Mouse (Mus musculus) kidney, adult 2 months (tissue): ENCODE measurements around the gene Lce1d. TPM values are rescaled to one million over a fixed set of nuclear protein-coding genes. Genes with fewer than 3 reads are reported as not detected.
"Not testable (repeated sequence)": the region's sequence is repeated elsewhere in the genome, so short reads cannot be mapped to it uniquely, and the experiment has no call there.

Experiments
- DNase-seq: peaks from one replicate; pipeline ENCODE4 v3.0.0; 2021
- H3K27ac ChIP-seq: fragments of 200-500 bp; 2 replicates; pipeline ENCODE4 v1.5.1; 2012; ENCODE audit warnings: low read depth, low read length, control low read depth, inconsistent platforms; ENCODE audit not compliant: insufficient read depth
- H3K27me3 ChIP-seq: fragments of 200-500 bp; replicated peaks from 2 replicates; pipeline ENCODE4 v1.6.1; 2012; ENCODE audit warnings: mild to moderate bottlenecking, moderate library complexity, low read length, inconsistent platforms; ENCODE audit not compliant: control insufficient read depth, insufficient read depth
- H3K36me3 ChIP-seq: fragments of 200-500 bp; 2 replicates; pipeline ENCODE4 v1.6.1; 2012; ENCODE audit warnings: mild to moderate bottlenecking, moderate library complexity, low read length, inconsistent platforms; ENCODE audit not compliant: control insufficient read depth, insufficient read depth
- H3K4me1 ChIP-seq: fragments of 200-500 bp; 2 replicates; pipeline ENCODE4 v1.6.1; 2011; ENCODE audit warnings: low read length; ENCODE audit not compliant: control insufficient read depth, insufficient read depth
- H3K4me3 ChIP-seq: fragments of 200-500 bp; 2 replicates; pipeline ENCODE4 v1.5.1; 2011; ENCODE audit warnings: mild to moderate bottlenecking, low read depth, low read length, control low read depth; ENCODE audit not compliant: insufficient read depth
- CTCF ChIP-seq: fragments of 200-500 bp; conservative IDR thresholded peaks from 2 replicates; pipeline ENCODE4 v1.5.1; 2011; ENCODE audit warnings: low read depth, mild to moderate bottlenecking, control low read depth, low read length, moderate library complexity, mixed read lengths; ENCODE audit not compliant: insufficient read depth, insufficient read length
- POLR2A ChIP-seq: fragments of 200-500 bp; IDR thresholded peaks from one replicate; pipeline ENCODE4 v1.6.1; 2011; ENCODE audit warnings: low read depth, low read length, control low read depth
- whole genome bisulfite sequencing: fragments of 180-500 bp; shearing (Covaris S2); methylation state at CpG from one replicate; pipeline ENCODE4 v1.1.7; 2018; 5-methylcytosine and 5-hydroxymethylcytosine counted together
- polyA plus RNA-seq: library from polyadenylated mRNA; depleted of rRNA; stranded (reverse); fragments of >200 nt; gene quantifications from 2 replicates; pipeline ENCODE4 v1.2.3, GENCODE M21; 2012; rRNA removed

Gene Lce1d
- not detected in 2 replicates for polyA plus RNA-seq

GRCm38 (mm10) chr3:92687110-92687509 is at the start of gene Lce1d:
TSS of gene Lce1d (minus strand) at chr3:92687210.
- Histone ChIP-seq H3K36me3 (no peaks in the 10 kb centered on the region), H3K27ac (no peak within 1 kb of the TSS), H3K4me1 (no peaks in the 10 kb centered on the region), H3K4me3 (no peak within 1 kb of the TSS), H3K27me3 (no peaks in the 10 kb centered on the region)
- no peak for TF ChIP-seq CTCF
- TF ChIP-seq POLR2A = no peak
- no peak for DNase-seq
- WGBS = 65% methylated on average over 2 of the region's 2 CpGs

GRCm38 (mm10) chr3:92722631-92723030 is 35.6 kb upstream of the Lce1d start:
- H3K36me3 ChIP-seq = no peaks in the 10 kb centered on the region
- TF ChIP-seq CTCF = no peak
- TF ChIP-seq POLR2A = no peak

DNA sequence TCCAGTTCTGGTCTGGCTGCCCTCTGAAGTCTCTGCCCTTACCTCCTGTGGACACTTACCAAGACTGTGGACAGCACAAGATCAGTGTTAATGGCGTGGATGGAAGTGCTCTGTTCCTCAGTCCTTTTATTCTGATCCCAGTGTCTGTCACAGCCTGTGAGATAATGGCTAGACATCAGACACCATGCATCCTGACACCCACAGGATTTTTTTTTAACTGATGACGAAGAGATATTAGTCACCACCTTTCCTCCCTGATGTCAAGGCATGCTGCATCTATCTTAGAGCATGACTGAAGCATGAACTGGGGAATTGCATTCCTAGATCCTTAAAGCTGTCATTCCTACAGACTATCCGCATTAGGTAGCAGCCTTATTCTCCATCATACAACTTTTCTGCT is 33.2 kb upstream of the Lce1d start, which contains the start of gene Lce1f:
Gene Lce1f, minus strand, starts transcription at position 101 of the 400 bp plus-strand sequence.
- Histone ChIP-seq H3K4me3 (no peak within 1 kb of the TSS), H3K27ac (no peak within 1 kb of the TSS), H3K4me1 (no peaks in the 10 kb centered on the region), H3K36me3 (no peaks in the 10 kb centered on the region), H3K27me3 (no peaks in the 10 kb centered on the region)
- DNase-seq = no peak
- 73% methylated on average over 3 of the region's 3 CpGs for WGBS
- TF ChIP-seq POLR2A = no peak
- TF ChIP-seq CTCF = no peak

More at GRCm38 (mm10) chr3:92722631-92723030, 35.6 kb upstream of the Lce1d start:
- WGBS = 70% methylated on average over 5 of the region's 5 CpGs
- Histone ChIP-seq H3K27me3 (no peaks in the 10 kb centered on the region), H3K4me1 (no peaks in the 10 kb centered on the region), H3K27ac (no peak overlapping the region), H3K4me3 (no peak overlapping the region)
- no peak for DNase-seq

DNA sequence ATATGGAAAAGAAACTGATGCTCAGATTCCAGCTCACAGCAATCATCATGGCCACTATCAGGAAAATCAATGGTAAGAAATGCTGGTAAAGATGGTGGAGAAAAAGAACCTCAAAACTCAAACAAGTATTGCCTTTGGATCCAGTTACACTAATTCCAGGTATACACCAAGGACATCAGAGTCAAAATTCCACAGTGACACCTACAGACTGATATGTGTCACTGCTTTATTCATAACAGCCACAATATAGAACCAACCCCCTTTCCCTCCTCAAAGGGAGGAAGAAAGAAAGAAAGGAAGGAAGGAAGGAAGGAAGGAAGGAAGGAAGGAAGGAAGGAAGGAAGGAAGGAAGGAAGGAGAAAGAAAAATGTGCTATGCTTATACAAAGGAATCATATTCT is 28.1 kb upstream of the Lce1d start:
- TF ChIP-seq POLR2A (no peak), CTCF (no peak)
- DNase-seq = peak; percentile 0
- H3K27me3 ChIP-seq = no peaks in the 10 kb centered on the region
- no peaks in the 10 kb centered on the region for H3K4me1 ChIP-seq
- H3K4me3 ChIP-seq = no peak overlapping the region
- no peaks in the 10 kb centered on the region for H3K36me3 ChIP-seq
- no peak overlapping the region for H3K27ac ChIP-seq

DNA sequence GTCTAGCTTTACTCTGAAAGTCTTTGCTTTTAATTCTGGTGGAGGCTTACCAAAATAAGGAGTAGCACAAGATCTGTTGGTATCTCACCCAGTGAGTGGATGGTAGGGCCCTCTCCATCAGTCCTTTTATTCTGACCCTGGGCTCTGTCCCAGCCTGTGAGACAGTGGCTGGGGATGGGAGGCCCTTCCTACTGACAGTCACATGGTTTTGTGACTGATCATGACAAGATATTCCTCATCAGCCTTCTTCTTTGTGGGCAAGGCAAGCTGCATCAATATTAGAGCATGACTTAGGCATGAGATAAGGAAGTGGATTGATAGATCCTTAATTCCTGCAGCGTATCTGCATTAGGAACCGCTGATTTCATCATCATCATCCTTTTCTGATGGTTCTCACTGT is 22.0 kb upstream of the Lce1d start, which contains the start of gene Lce1e:
Gene Lce1e, minus strand, starts transcription at position 101 of the 400 bp plus-strand sequence.
- Histone ChIP-seq H3K27ac (no peak within 1 kb of the TSS), H3K4me1 (no peaks in the 10 kb centered on the region), H3K36me3 (no peaks in the 10 kb centered on the region), H3K4me3 (no peak within 1 kb of the TSS), H3K27me3 (no peaks in the 10 kb centered on the region)
- TF ChIP-seq POLR2A = no peak
- TF ChIP-seq CTCF = no peak
- no peak for DNase-seq
- WGBS = 80% methylated on average over 2 of the region's 2 CpGs

GRCm38 (mm10) chr3:92694613-92695012 is 7.6 kb upstream of the Lce1d start:
- TF ChIP-seq POLR2A (no peak), CTCF (no peak)
- H3K4me1 ChIP-seq = no peaks in the 10 kb centered on the region
- DNase-seq = no peak
- 18% methylated on average over 1 of the region's 1 CpGs for WGBS
- no peaks in the 10 kb centered on the region for H3K36me3 ChIP-seq
- no peak overlapping the region for H3K4me3 ChIP-seq
- no peak overlapping the region for H3K27ac ChIP-seq
- no peaks in the 10 kb centered on the region for H3K27me3 ChIP-seq

- Histone ChIP-seq H3K27ac (no peak overlapping the region), H3K4me1 (no peaks in the 10 kb centered on the region), H3K4me3 (no peak overlapping the region), H3K27me3 (no peaks in the 10 kb centered on the region), H3K36me3 (no peaks in the 10 kb centered on the region)
- DNase-seq = no peak
- TF ChIP-seq CTCF (no peak), POLR2A (no peak)
Measured at GRCm38 (mm10) chr3:92691688-92692087, 4.7 kb upstream of the Lce1d start.

GRCm38 (mm10) chr3:92689154-92689553 is 2.1 kb upstream of the Lce1d start:
- H3K27me3 ChIP-seq, H3K4me3 ChIP-seq, H3K4me1 ChIP-seq, H3K27ac ChIP-seq, H3K36me3 ChIP-seq: not testable (repeated sequence)
- DNase-seq = peak; percentile 15
- 78% methylated on average over 16 of the region's 16 CpGs for WGBS
